In the genomic region with DNA sequence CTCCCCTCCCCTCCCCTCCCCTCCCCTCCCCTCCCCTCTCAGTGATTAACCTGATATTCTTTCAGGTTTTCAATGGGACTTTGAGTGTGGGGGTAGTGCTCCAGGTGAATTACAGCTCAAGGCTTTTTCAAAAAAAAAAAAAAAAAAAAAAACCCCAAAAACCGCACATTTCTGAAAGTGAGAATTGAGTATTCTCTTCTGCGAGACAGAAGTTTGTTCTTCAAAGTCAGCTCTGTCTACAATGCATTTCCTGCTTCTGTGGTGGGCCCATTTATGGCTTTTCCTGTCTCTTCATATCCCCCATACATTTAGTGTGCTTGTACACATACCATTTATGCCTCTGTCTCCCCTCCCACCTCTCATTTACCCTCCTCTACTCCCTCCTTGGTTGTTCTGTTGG, we compare ENCODE assay signal across 24 mouse cellular contexts.
"Had no signal": no experiment of that assay in that cellular context is flagged by ENCODE, and none has a peak within 500 bp of the region (broad histone marks: within the 10 kb centered on the region; RNA-seq: fewer than 3 reads in every experiment).

No protein-coding gene starts in this region.

- H3K4me1 ChIP-seq: heart, embryonic 13.5 days; heart, embryonic 15.5 days; hindbrain, embryonic 13.5 days; hindbrain, embryonic 15.5 days; kidney, embryonic 15.5 days; limb, embryonic 10.5 days; limb, embryonic 12.5 days had no signal

- H3K27me3 ChIP-seq: heart, embryonic 13.5 days; heart, embryonic 15.5 days; hindbrain, embryonic 13.5 days; hindbrain, embryonic 15.5 days; kidney, embryonic 15.5 days; limb, embryonic 12.5 days had no signal

- ATAC-seq: hindbrain, postnatal 0 days; intestine, embryonic 16.5 days had no signal

- H3K4me3 ChIP-seq: heart, adult 2 months; heart, embryonic 13.5 days; heart, embryonic 15.5 days; hindbrain, embryonic 13.5 days; hindbrain, embryonic 15.5 days; kidney, embryonic 15.5 days; limb, embryonic 10.5 days; limb, embryonic 12.5 days had no signal

- DNase-seq: gastrocnemius, postnatal 14 days; gastrocnemius, postnatal 36 days; heart, adult 11 months; heart, adult 2 months; heart, postnatal 14 days; heart, postnatal 36 days; kidney, adult 11 months; kidney, adult 2 months; kidney, adult 9 months; kidney, postnatal 14 days; kidney, postnatal 36 days; layer of hippocampus, adult 9-11 months; layer of hippocampus, postnatal 36 days; liver had no signal

- H3K27ac ChIP-seq: heart, adult 2 months; heart, embryonic 13.5 days; heart, embryonic 15.5 days; hindbrain, embryonic 13.5 days; hindbrain, embryonic 15.5 days; hindbrain, postnatal 0 days; kidney, embryonic 15.5 days; kidney, postnatal 0 days; limb, embryonic 10.5 days; limb, embryonic 12.5 days had no signal

- H3K36me3 ChIP-seq: heart, embryonic 13.5 days; heart, embryonic 15.5 days; hindbrain, embryonic 13.5 days; hindbrain, embryonic 15.5 days; kidney, embryonic 15.5 days; limb, embryonic 10.5 days; limb, embryonic 12.5 days had no signal
